In the genomic region with DNA sequence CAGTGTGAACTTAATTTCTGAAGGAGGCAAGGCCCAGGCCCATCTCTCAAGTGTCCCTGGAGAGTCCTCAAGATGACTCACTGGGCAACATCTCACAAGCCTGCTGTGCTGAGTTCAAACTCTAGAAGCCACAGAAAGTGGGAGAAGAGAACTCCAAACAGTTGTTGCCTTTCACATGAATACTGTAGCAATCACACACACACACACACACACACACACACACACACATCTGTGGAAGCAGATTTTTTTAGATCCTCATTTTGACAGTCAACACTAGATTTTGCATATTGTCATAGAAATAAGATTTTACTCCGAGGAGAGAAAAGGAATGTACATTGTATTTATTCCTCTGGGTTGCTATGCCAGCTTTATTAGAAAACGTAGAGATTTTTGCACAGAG, we compare ENCODE assay signal across 17 mouse cellular contexts. TPM values are rescaled to one million over a fixed set of nuclear protein-coding genes. Genes with fewer than 3 reads are reported as not detected.
"Had no signal": no experiment of that assay in that cellular context is flagged by ENCODE, and none has a peak within 500 bp of the region (broad histone marks: within the 10 kb centered on the region; RNA-seq: fewer than 3 reads in every experiment).

No protein-coding gene starts in this region.

- ATAC-seq: inflammation-experienced regulatory T-cells, adult 6 months; intestine, embryonic 16.5 days; liver, postnatal 0 days; midbrain, embryonic 13.5 days; midbrain, embryonic 16.5 days had no signal

- DNase-seq: kidney, adult 18-20 months; kidney, adult 9 months; kidney, postnatal 14 days; kidney, postnatal 4 days; left cerebral cortex, postnatal 4 days; liver, postnatal 0 days; lung, postnatal 10 days; lung, postnatal 36 days; retina, postnatal 1 day; spleen, adult 18-20 months; thymus, postnatal 36 days had no signal

RNA-seq across cellular contexts. Expression of gene Myh1, which starts 9.0 kb away (rescaled TPM):
- total RNA-seq: monocyte, adult 5-6 weeks; neutrophil, adult 5-6 weeks had no signal

RNA-seq across cellular contexts. Expression of gene Myh2, which starts 20.0 kb away (rescaled TPM):
- total RNA-seq: monocyte, adult 5-6 weeks; neutrophil, adult 5-6 weeks had no signal

RNA-seq across cellular contexts. Expression of gene Myh4, which starts 47.0 kb away (rescaled TPM):
- total RNA-seq: monocyte, adult 5-6 weeks; neutrophil, adult 5-6 weeks had no signal
